Mouse (Mus musculus): ENCODE data around the gene Slc2a10. TPM values are rescaled to one million over a fixed set of nuclear protein-coding genes. Genes with fewer than 3 reads are reported as not detected.

Slc2a10 gene
- polyA plus RNA-seq, 1 experiment from 2014 or later: 1.1 TPM

- Histone ChIP-seq H3K27me3 (ENCODE audit: control insufficient read depth, insufficient read depth, low read length) (peaks cover 6% of the 10 kb centered on the region; the same call in 1 of the 2 replicates), H3K4me1 (ENCODE audit: control insufficient read depth, insufficient read depth, low read length) (peaks cover 5% of the 10 kb centered on the region; the same call in 1 of the 2 replicates), H3K36me3 (ENCODE audit: control insufficient read depth, insufficient read depth, low read length) (no peaks in the 10 kb centered on the region), H3K4me3 (ENCODE audit: low read depth, low read length) (no peak overlapping the region), H3K9me3 (ENCODE audit: control insufficient read depth, low read length) (no peaks in the 10 kb centered on the region), H3K4me2 (ENCODE audit: low read depth, low read length) (no peak overlapping the region), H3K9ac (replicated peaks; ENCODE audit: low read depth, low read length) (no peak overlapping the region), H3K27ac (ENCODE audit: low read depth, low read length) (no peak overlapping the region)
- ATAC-seq (ENCODE audit: low read depth): no peak
- WGBS: 75% methylated on average over 7 of the region's 7 CpGs
Measured at GRCm38 (mm10) chr2:165475412-165475811, 28.2 kb upstream of the Slc2a10 start.

- 50% methylated on average over 5 of the region's 5 CpGs for WGBS
- Histone ChIP-seq H3K9ac (replicated peaks; ENCODE audit: low read depth, low read length) (no peak overlapping the region), H3K4me2 (ENCODE audit: low read depth, low read length) (no peak overlapping the region), H3K9me3 (ENCODE audit: control insufficient read depth, low read length) (no peaks in the 10 kb centered on the region), H3K4me1 (ENCODE audit: control insufficient read depth, insufficient read depth, low read length) (peaks cover 5% of the 10 kb centered on the region; the same call in 1 of the 2 replicates), H3K27ac (ENCODE audit: low read depth, low read length) (no peak overlapping the region), H3K27me3 (ENCODE audit: control insufficient read depth, insufficient read depth, low read length) (peaks cover 6% of the 10 kb centered on the region; the same call in 1 of the 2 replicates), H3K36me3 (ENCODE audit: control insufficient read depth, insufficient read depth, low read length) (no peaks in the 10 kb centered on the region), H3K4me3 (ENCODE audit: low read depth, low read length) (no peak overlapping the region)
- no peak for ATAC-seq (ENCODE audit: low read depth)
Measured at GRCm38 (mm10) chr2:165475850-165476249, 27.7 kb upstream of the Slc2a10 start.

- no peaks in the 10 kb centered on the region for H3K9me3 ChIP-seq (ENCODE audit: control insufficient read depth, low read length)
- peaks cover 6% of the 10 kb centered on the region; the same call in 1 of the 2 replicates for H3K4me1 ChIP-seq (ENCODE audit: control insufficient read depth, insufficient read depth, low read length)
- no peaks in the 10 kb centered on the region for H3K36me3 ChIP-seq (ENCODE audit: control insufficient read depth, insufficient read depth, low read length)
- WGBS: 68% methylated on average over 8 of the region's 8 CpGs
- H3K27ac ChIP-seq (ENCODE audit: low read depth, low read length): no peak overlapping the region
- ATAC-seq (ENCODE audit: low read depth): no peak
- H3K9ac ChIP-seq (replicated peaks; ENCODE audit: low read depth, low read length): no peak overlapping the region
- no peak overlapping the region for H3K4me2 ChIP-seq (ENCODE audit: low read depth, low read length)
- H3K27me3 ChIP-seq (ENCODE audit: control insufficient read depth, insufficient read depth, low read length): no peaks in the 10 kb centered on the region
- H3K4me3 ChIP-seq (ENCODE audit: low read depth, low read length): no peak overlapping the region
Measured at GRCm38 (mm10) chr2:165482003-165482402, 21.6 kb upstream of the Slc2a10 start.

GRCm38 (mm10) chr2:165484152-165484551 lies 19.4 kb upstream of the Slc2a10 start:
- Histone ChIP-seq H3K4me3 (ENCODE audit: low read depth, low read length) (no peak overlapping the region), H3K9me3 (ENCODE audit: control insufficient read depth, low read length) (no peaks in the 10 kb centered on the region), H3K27me3 (ENCODE audit: control insufficient read depth, insufficient read depth, low read length) (no peaks in the 10 kb centered on the region), H3K4me1 (ENCODE audit: control insufficient read depth, insufficient read depth, low read length) (peaks cover 7% of the 10 kb centered on the region; the same call in 1 of the 2 replicates), H3K36me3 (ENCODE audit: control insufficient read depth, insufficient read depth, low read length) (peaks cover 10% of the 10 kb centered on the region), H3K9ac (replicated peaks; ENCODE audit: low read depth, low read length) (no peak overlapping the region), H3K27ac (ENCODE audit: low read depth, low read length) (no peak overlapping the region), H3K4me2 (ENCODE audit: low read depth, low read length) (no peak overlapping the region)
- no peak for ATAC-seq (ENCODE audit: low read depth)
- WGBS: 74% methylated on average over 6 of the region's 6 CpGs

GRCm38 (mm10) chr2:165485826-165486225 lies 17.8 kb upstream of the Slc2a10 start:
- H3K4me2 ChIP-seq (ENCODE audit: low read depth, low read length): no peak overlapping the region

GRCm38 (mm10) chr2:165486401-165486800 lies 17.2 kb upstream of the Slc2a10 start:
- no peaks in the 10 kb centered on the region for H3K27me3 ChIP-seq (ENCODE audit: control insufficient read depth, insufficient read depth, low read length)
- H3K9ac ChIP-seq (replicated peaks; ENCODE audit: low read depth, low read length): no peak overlapping the region
- H3K9me3 ChIP-seq (ENCODE audit: control insufficient read depth, low read length): no peaks in the 10 kb centered on the region
- peaks cover 23% of the 10 kb centered on the region for H3K36me3 ChIP-seq (ENCODE audit: control insufficient read depth, insufficient read depth, low read length)
- 74% methylated on average over 5 of the region's 5 CpGs for WGBS
- H3K4me2 ChIP-seq (ENCODE audit: low read depth, low read length): no peak overlapping the region
- peaks cover 7% of the 10 kb centered on the region; the same call in 1 of the 2 replicates for H3K4me1 ChIP-seq (ENCODE audit: control insufficient read depth, insufficient read depth, low read length)
- H3K27ac ChIP-seq (ENCODE audit: low read depth, low read length): no peak overlapping the region
- ATAC-seq (ENCODE audit: low read depth): no peak
- H3K4me3 ChIP-seq (ENCODE audit: low read depth, low read length): no peak overlapping the region

More at GRCm38 (mm10) chr2:165485826-165486225, 17.8 kb upstream of the Slc2a10 start:
- H3K9ac ChIP-seq (replicated peaks; ENCODE audit: low read depth, low read length): no peak overlapping the region
- peaks cover 7% of the 10 kb centered on the region; the same call in 1 of the 2 replicates for H3K4me1 ChIP-seq (ENCODE audit: control insufficient read depth, insufficient read depth, low read length)
- ATAC-seq (ENCODE audit: low read depth): no peak
- H3K27me3 ChIP-seq (ENCODE audit: control insufficient read depth, insufficient read depth, low read length): no peaks in the 10 kb centered on the region
- no peaks in the 10 kb centered on the region for H3K9me3 ChIP-seq (ENCODE audit: control insufficient read depth, low read length)
- peaks cover 22% of the 10 kb centered on the region for H3K36me3 ChIP-seq (ENCODE audit: control insufficient read depth, insufficient read depth, low read length)
- H3K4me3 ChIP-seq (ENCODE audit: low read depth, low read length): no peak overlapping the region
- no peak overlapping the region for H3K27ac ChIP-seq (ENCODE audit: low read depth, low read length)
- WGBS: 60% methylated on average over 3 of the region's 3 CpGs

GRCm38 (mm10) chr2:165486881-165487535 lies 16.6 kb upstream of the Slc2a10 start:
- Histone ChIP-seq H3K27me3 (ENCODE audit: control insufficient read depth, insufficient read depth, low read length) (no peaks in the 10 kb centered on the region), H3K4me1 (ENCODE audit: control insufficient read depth, insufficient read depth, low read length) (peaks cover 8% of the 10 kb centered on the region; the same call in 1 of the 2 replicates), H3K27ac (ENCODE audit: low read depth, low read length) (no peak overlapping the region), H3K36me3 (ENCODE audit: control insufficient read depth, insufficient read depth, low read length) (peaks cover 23% of the 10 kb centered on the region), H3K4me3 (ENCODE audit: low read depth, low read length) (no peak overlapping the region), H3K4me2 (ENCODE audit: low read depth, low read length) (no peak overlapping the region), H3K9ac (replicated peaks; ENCODE audit: low read depth, low read length) (no peak overlapping the region), H3K9me3 (ENCODE audit: control insufficient read depth, low read length) (no peaks in the 10 kb centered on the region)
- WGBS: 32% methylated on average over 8 of the region's 8 CpGs
- peak; percentile 77 for ATAC-seq (ENCODE audit: low read depth)

GRCm38 (mm10) chr2:165492648-165493553 lies 10.7 kb upstream of the Slc2a10 start, which contains the start of gene Trp53rka:
Gene Trp53rka, minus strand, starts transcription at chr2:165493324.
- under 1% methylated on average over 76 of the region's 84 CpGs for WGBS
- peak within 1 kb of the TSS; percentile 73 for H3K27ac ChIP-seq (ENCODE audit: low read depth, low read length)
- H3K9ac ChIP-seq (replicated peaks; ENCODE audit: low read depth, low read length): peak within 1 kb of the TSS; percentile 71
- peak within 1 kb of the TSS; percentile 71 for H3K4me2 ChIP-seq (ENCODE audit: low read depth, low read length)
- H3K4me1 ChIP-seq (ENCODE audit: control insufficient read depth, insufficient read depth, low read length): peaks cover 14% of the 10 kb centered on the region
- H3K4me3 ChIP-seq (ENCODE audit: low read depth, low read length): peak within 1 kb of the TSS; percentile 67
- no peaks in the 10 kb centered on the region for H3K9me3 ChIP-seq (ENCODE audit: control insufficient read depth, low read length)
- no peaks in the 10 kb centered on the region for H3K27me3 ChIP-seq (ENCODE audit: control insufficient read depth, insufficient read depth, low read length)
- H3K36me3 ChIP-seq (ENCODE audit: control insufficient read depth, insufficient read depth, low read length): peaks cover 23% of the 10 kb centered on the region
- ATAC-seq (ENCODE audit: low read depth): peak; percentile 91
